Mouse (Mus musculus): Measurements from ENCODE around the gene Btg4. TPM values are rescaled to one million over a fixed set of nuclear protein-coding genes. Genes with fewer than 3 reads are reported as not detected.

Btg4 gene
- total and polyA plus RNA-seq, 3 experiments, result not detected

- H3K9ac ChIP-seq (ENCODE audit: insufficient read depth, low read depth), result no peak overlapping the region
- in situ Hi-C loops (cut with MboI; ENCODE audit: low pct_ligation_motif_present, low pct_unique_long_range_greater_than_20kb, low sequenced_read_pairs) (no loop called here), dilution Hi-C loops (cut with MboI; ENCODE audit: extremely low pct_ligation_motif_present, extremely low pct_unique_long_range_greater_than_20kb, low sequenced_read_pairs) (no loop called here)
- peaks cover 3 to 5% of the 10 kb centered on the region in 2 experiments; a peak in 3 of 4 replicates for H3K4me1 ChIP-seq (ENCODE audit: control insufficient read depth in 1 of 2, insufficient read depth in 2 of 2)
- H3K4me3 ChIP-seq (replicated peaks in 1 of 3; ENCODE audit: low read depth in 2 of 3, low read length in 2 of 3, poor library complexity in 1 of 3), result no peak overlapping the region
- H3K36me3 ChIP-seq (replicated peaks in 1 of 2; ENCODE audit: control insufficient read depth in 1 of 2, insufficient read depth in 1 of 2, low read length in 1 of 2), result no peaks in the 10 kb centered on the region
- no peaks in the 10 kb centered on the region for H3K9me3 ChIP-seq (replicated peaks; ENCODE audit: low read length)
- peak; percentile 65; the same call in 1 of the 2 replicates for TF ChIP-seq EP300 (IDR thresholded peaks at IDR 0.05; ENCODE audit: low read length)
- TF ChIP-seq BHLHE40 (IDR thresholded peaks at IDR 0.05; ENCODE audit: low read depth, low read length), result no peak
- 0 out of 2 replicates have a peak, but pooled peaks have one; percentile 36 for TF ChIP-seq JUND (conservative IDR thresholded peaks at IDR 0.05; ENCODE audit: low read depth, low read length)
- TF ChIP-seq UBTF (IDR thresholded peaks at IDR 0.05; ENCODE audit: low read depth, low read length), result no peak
- TF ChIP-seq IRF4 (IDR thresholded peaks at IDR 0.05; ENCODE audit: low read depth, low read length), result peak; percentile 78
- no peak for TF ChIP-seq ELF1 (IDR thresholded peaks at IDR 0.05; ENCODE audit: low read depth, low read length)
- no peak for TF ChIP-seq SMC3 (IDR thresholded peaks at IDR 0.05; ENCODE audit: low read depth, low read length)
- TF ChIP-seq MEF2A (IDR thresholded peaks at IDR 0.05; ENCODE audit: borderline replicate concordance, low read depth, low read length), result peak; percentile 49; the same call in 1 of the 2 replicates
- peak; percentile 27 for DNase-seq (ENCODE audit: extremely low read depth)
- no peaks in the 10 kb centered on the region for H3K79me2 ChIP-seq (replicated peaks; ENCODE audit: control insufficient read depth, extremely low read depth, insufficient read depth, poor library complexity, severe bottlenecking)
- H3K27ac ChIP-seq (ENCODE audit: insufficient read depth, low read depth), result no peak overlapping the region
- H3K27me3 ChIP-seq (replicated peaks), result no peaks in the 10 kb centered on the region
- peak overlapping the region; percentile 24; the same call in 1 of the 2 replicates for H3K4me2 ChIP-seq (ENCODE audit: insufficient read depth, low read depth, poor library complexity, severe bottlenecking)
Measured at GRCm38 (mm10) chr9:51081614-51082013, 20.9 kb downstream of the Btg4 start.

GRCm38 (mm10) chr9:51093697-51094096 lies 33.0 kb downstream of the Btg4 start:
- Histone ChIP-seq H3K27ac (ENCODE audit: insufficient read depth, low read depth) (no peak overlapping the region), H3K9ac (ENCODE audit: insufficient read depth, low read depth) (no peak overlapping the region), H3K9me3 (replicated peaks; ENCODE audit: low read length) (no peaks in the 10 kb centered on the region), H3K36me3 (replicated peaks in 1 of 2; ENCODE audit: control insufficient read depth in 1 of 2, insufficient read depth in 1 of 2, low read length in 1 of 2) (no peaks in the 10 kb centered on the region), H3K27me3 (replicated peaks) (no peaks in the 10 kb centered on the region), H3K79me2 (replicated peaks; ENCODE audit: control insufficient read depth, extremely low read depth, insufficient read depth, poor library complexity, severe bottlenecking) (no peaks in the 10 kb centered on the region), H3K4me2 (ENCODE audit: insufficient read depth, low read depth, poor library complexity, severe bottlenecking) (no peak overlapping the region), H3K4me3 (replicated peaks in 1 of 3; ENCODE audit: low read depth in 2 of 3, low read length in 2 of 3, poor library complexity in 1 of 3) (no peak overlapping the region), H3K4me1 (ENCODE audit: control insufficient read depth in 1 of 2, insufficient read depth in 2 of 2) (no peaks in the 10 kb centered on the region)
- dilution Hi-C loops (cut with MboI; ENCODE audit: extremely low pct_ligation_motif_present, extremely low pct_unique_long_range_greater_than_20kb, low sequenced_read_pairs) (no loop called here), in situ Hi-C loops (cut with MboI; ENCODE audit: low pct_ligation_motif_present, low pct_unique_long_range_greater_than_20kb, low sequenced_read_pairs) (no loop called here)
- no peak for DNase-seq (ENCODE audit: extremely low read depth)
- TF ChIP-seq USF2 (conservative IDR thresholded peaks at IDR 0.05; ENCODE audit: low read depth, low read length), result no peak
- TF ChIP-seq MAZ (IDR thresholded peaks at IDR 0.05; ENCODE audit: low read depth, low read length), result no peak
- TF ChIP-seq MYC (IDR thresholded peaks at IDR 0.05; ENCODE audit: low read depth, low read length), result no peak
- no peak for TF ChIP-seq ZC3H11A (IDR thresholded peaks at IDR 0.05; ENCODE audit: low read depth, low read length)
- no peak for TF ChIP-seq PAX5 (IDR thresholded peaks at IDR 0.05; ENCODE audit: low read length)

GRCm38 (mm10) chr9:51096306-51096705 lies 35.6 kb downstream of the Btg4 start:
- Histone ChIP-seq H3K27me3 (replicated peaks) (no peaks in the 10 kb centered on the region), H3K4me2 (ENCODE audit: insufficient read depth, low read depth, poor library complexity, severe bottlenecking) (no peak overlapping the region), H3K36me3 (replicated peaks in 1 of 2; ENCODE audit: control insufficient read depth in 1 of 2, insufficient read depth in 1 of 2, low read length in 1 of 2) (no peaks in the 10 kb centered on the region), H3K4me1 (ENCODE audit: control insufficient read depth in 1 of 2, insufficient read depth in 2 of 2) (no peaks in the 10 kb centered on the region), H3K9ac (ENCODE audit: insufficient read depth, low read depth) (no peak overlapping the region), H3K27ac (ENCODE audit: insufficient read depth, low read depth) (no peak overlapping the region), H3K9me3 (replicated peaks; ENCODE audit: low read length) (no peaks in the 10 kb centered on the region), H3K79me2 (replicated peaks; ENCODE audit: control insufficient read depth, extremely low read depth, insufficient read depth, poor library complexity, severe bottlenecking) (no peaks in the 10 kb centered on the region), H3K4me3 (replicated peaks in 1 of 3; ENCODE audit: low read depth in 2 of 3, low read length in 2 of 3, poor library complexity in 1 of 3) (no peak overlapping the region)
- dilution Hi-C loops (cut with MboI; ENCODE audit: extremely low pct_ligation_motif_present, extremely low pct_unique_long_range_greater_than_20kb, low sequenced_read_pairs), result no loop called here
- in situ Hi-C loops (cut with MboI; ENCODE audit: low pct_ligation_motif_present, low pct_unique_long_range_greater_than_20kb, low sequenced_read_pairs), result no loop called here
- no peak for DNase-seq (ENCODE audit: extremely low read depth)
- TF ChIP-seq NELFE (IDR thresholded peaks at IDR 0.05; ENCODE audit: low read depth, low read length) (no peak), RCOR1 (conservative IDR thresholded peaks at IDR 0.05; ENCODE audit: low read depth, low read length) (no peak), TCF12 (IDR thresholded peaks at IDR 0.05; ENCODE audit: low read depth, low read length) (no peak), E2F4 (IDR thresholded peaks at IDR 0.05; ENCODE audit: insufficient replicate concordance, low read depth, low read length) (no peak), CTCF (conservative IDR thresholded peaks at IDR 0.05 in 1 of 2, IDR thresholded peaks at IDR 0.05 in 1 of 2; ENCODE audit: low read depth in 2 of 2, low read length in 2 of 2) (no peak), UBTF (IDR thresholded peaks at IDR 0.05; ENCODE audit: low read depth, low read length) (no peak)

Measured in CH12.LX (cell line).